In genomic region chr9:40531027-40531621, GRCm38 (mm10) we compare ENCODE assay signal across 8 mouse cellular contexts. TPM values are rescaled to one million over a fixed set of nuclear protein-coding genes. Genes with fewer than 3 reads are reported as not detected.
DNase-seq lines count a peak whose midpoint lies in the region; ATAC-seq lines count a peak whose summit lies in the region.

Gene Gramd1b, minus strand, starts transcription at chr9:40531383.

- H3K9me3 ChIP-seq in hindbrain, embryonic 15.5 days, result no peaks in the 10 kb centered on the region
- no peaks in the 10 kb centered on the region for H3K9me3 ChIP-seq in limb, embryonic 10.5 days (replicated peaks)
- H3K9me3 ChIP-seq in midbrain, embryonic 16.5 days (replicated peaks; ENCODE audit: control insufficient read depth, low read length, poor library complexity, severe bottlenecking), result no peaks in the 10 kb centered on the region

- no peaks in the 10 kb centered on the region for H3K27me3 ChIP-seq in hindbrain, embryonic 15.5 days
- H3K27me3 ChIP-seq in limb, embryonic 10.5 days (ENCODE audit: low read depth, poor library complexity, severe bottlenecking), result peaks cover 37% of the 10 kb centered on the region
- no peaks in the 10 kb centered on the region for H3K27me3 ChIP-seq in midbrain, embryonic 16.5 days (ENCODE audit: control insufficient read depth, insufficient read depth, low read depth, low read length)

- 1% methylated on average over 40 of the region's 40 CpGs for WGBS in hindbrain, embryonic 15.5 days
- WGBS in limb, embryonic 10.5 days, result under 1% methylated on average over 40 of the region's 40 CpGs
- WGBS in midbrain, embryonic 16.5 days, result under 1% methylated on average over 40 of the region's 40 CpGs

- DNase-seq in layer of hippocampus, adult 8-10 months (ENCODE audit: low spot score in 2 of 2), result no peak
- DNase-seq in layer of hippocampus, adult 11-12 months (ENCODE audit: low spot score), result no peak
- DNase-seq in cerebellum, adult 9-10 months, result peak; percentile 70
- DNase-seq in frontal cortex, adult 2 months (ENCODE audit: extremely low spot score in 1 of 2, low spot score in 1 of 2), result peak in 1 of 2 experiments; percentile 41
- DNase-seq in limb, embryonic 10.5 days (ENCODE audit: low spot score), result peak; percentile 60
- DNase-seq in adipocyte (ENCODE audit: low spot score), result no peak

- ATAC-seq in hindbrain, embryonic 15.5 days (ENCODE audit: low FRiP score, low read depth), result peak; percentile 77
- peak; percentile 79 for ATAC-seq in midbrain, embryonic 16.5 days

- peaks cover 19% of the 10 kb centered on the region for H3K4me1 ChIP-seq in hindbrain, embryonic 15.5 days (replicated peaks)
- H3K4me1 ChIP-seq in limb, embryonic 10.5 days, result peaks cover 12% of the 10 kb centered on the region
- H3K4me1 ChIP-seq in midbrain, embryonic 16.5 days (ENCODE audit: control insufficient read depth, insufficient read depth, low read length), result peaks cover 3% of the 10 kb centered on the region

- peak within 1 kb of the TSS; percentile 90 for H3K4me2 ChIP-seq in hindbrain, embryonic 15.5 days
- H3K4me2 ChIP-seq in midbrain, embryonic 16.5 days (ENCODE audit: low read length), result peak within 1 kb of the TSS; percentile 75

- H3K27ac ChIP-seq in hindbrain, embryonic 15.5 days (replicated peaks), result peak within 1 kb of the TSS; percentile 40; the same call in 1 of the 2 replicates
- H3K27ac ChIP-seq in limb, embryonic 10.5 days, result peak within 1 kb of the TSS; percentile 68
- H3K27ac ChIP-seq in midbrain, embryonic 16.5 days (ENCODE audit: low read length), result no peak within 1 kb of the TSS

- no peaks in the 10 kb centered on the region for H3K36me3 ChIP-seq in hindbrain, embryonic 15.5 days
- H3K36me3 ChIP-seq in limb, embryonic 10.5 days, result no peaks in the 10 kb centered on the region
- H3K36me3 ChIP-seq in midbrain, embryonic 16.5 days (ENCODE audit: control insufficient read depth, insufficient read depth, low read length), result no peaks in the 10 kb centered on the region

- H3K4me3 ChIP-seq in hindbrain, embryonic 15.5 days, result peak within 1 kb of the TSS; percentile 61
- peak within 1 kb of the TSS; percentile 62 for H3K4me3 ChIP-seq in limb, embryonic 10.5 days
- H3K4me3 ChIP-seq in midbrain, embryonic 16.5 days (ENCODE audit: low read depth, low read length), result peak within 1 kb of the TSS; percentile 51

- H3K9ac ChIP-seq in hindbrain, embryonic 15.5 days, result peak within 1 kb of the TSS; percentile 60
- H3K9ac ChIP-seq in midbrain, embryonic 16.5 days (ENCODE audit: low read depth, low read length), result peak within 1 kb of the TSS; percentile 68

RNA-seq across cellular contexts. Expression of gene Gramd1b, which starts in this region (rescaled TPM):
- total RNA-seq in layer of hippocampus, adult 8-10 months (2022), result 100 to 1,000 TPM; 134 to 191 (median 158) TPM
- polyA plus RNA-seq in frontal cortex, adult 2 months (2012; rRNA removed), result 129 and 133 TPM in 2 replicates
- polyA plus RNA-seq in hindbrain, embryonic 15.5 days (2015; fragmentation: Nextera tagmentation; extraction: Ambion mirVana), result 12.6 and 14.1 TPM in 2 replicates
- polyA plus RNA-seq in limb, embryonic 10.5 days (2016; fragmentation: Nextera tagmentation; extraction: Ambion mirVana), result 2.0 and 2.7 TPM in 2 replicates
- polyA plus RNA-seq in midbrain, embryonic 16.5 days (2015; fragmentation: Nextera tagmentation; extraction: Ambion mirVana), result 16.7 and 20.3 TPM in 2 replicates

Comparison
In these comparisons a context has a peak if more than half of its experiments do, and no peak if none do; other contexts are left out.
1. DNase-seq: peak in cerebellum, adult 9-10 months (single experiment) and limb, embryonic 10.5 days (single experiment); none in layer of hippocampus, adult 8-10 months (0 of 2), layer of hippocampus, adult 11-12 months (single experiment) and adipocyte (single experiment).
2. Peak in every context shown above with its lines, with median percentiles within 50 percentile points of each other: H3K4me3 ChIP-seq.